Mouse (Mus musculus) testis, adult 10 weeks (tissue): ENCODE measurements around the gene Myoz2. TPM values are rescaled to one million over a fixed set of nuclear protein-coding genes. Genes with fewer than 3 reads are reported as not detected.

ENCODE experiments used
- polyA plus RNA-seq: library from polyadenylated mRNA; stranded (reverse); fragments of 350-450 nt; fragmentation: Illumina TruSeq; extraction: RNeasy Lipid Tissue Mini Kit (QIAGEN cat#74804); gene quantifications from one replicate; pipeline ENCODE4 v1.2.3, GENCODE M21; 2014; ENCODE audit warnings: low read depth, low replicate concordance

Gene Myoz2
- 1.2 TPM for polyA plus RNA-seq

GRCm38 (mm10) chr3:123034752-123035151 lies at the start of gene Myoz2:
Gene Myoz2 (minus strand): TSS chr3:123035015.

GRCm38 (mm10) chr3:122984249-122985182 lies 50.3 kb downstream of the Myoz2 start, which contains the start of gene Usp53:
Gene Usp53 (minus strand): TSS chr3:122984510.

Other genes with a start within 250 kb of the Myoz2 start
- gene Fabp2, start 139.9 kb downstream of the Myoz2 start, polyA plus RNA-seq: 1.3 TPM
- not detected for gene Gm10959, start 115.7 kb downstream of the Myoz2 start, polyA plus RNA-seq
- gene 1810037I17Rik, start 110.8 kb downstream of the Myoz2 start, polyA plus RNA-seq: 23.5 TPM
- 21.1 TPM for gene Usp53, start 50.5 kb downstream of the Myoz2 start, polyA plus RNA-seq
- gene Synpo2, start 201.1 kb upstream of the Myoz2 start, polyA plus RNA-seq: 1.9 TPM
- 3.8 TPM for gene Sec24d, start 232.4 kb upstream of the Myoz2 start, polyA plus RNA-seq